Comparison of ENCODE assay signal across 7 mouse cellular contexts in the genomic region with DNA sequence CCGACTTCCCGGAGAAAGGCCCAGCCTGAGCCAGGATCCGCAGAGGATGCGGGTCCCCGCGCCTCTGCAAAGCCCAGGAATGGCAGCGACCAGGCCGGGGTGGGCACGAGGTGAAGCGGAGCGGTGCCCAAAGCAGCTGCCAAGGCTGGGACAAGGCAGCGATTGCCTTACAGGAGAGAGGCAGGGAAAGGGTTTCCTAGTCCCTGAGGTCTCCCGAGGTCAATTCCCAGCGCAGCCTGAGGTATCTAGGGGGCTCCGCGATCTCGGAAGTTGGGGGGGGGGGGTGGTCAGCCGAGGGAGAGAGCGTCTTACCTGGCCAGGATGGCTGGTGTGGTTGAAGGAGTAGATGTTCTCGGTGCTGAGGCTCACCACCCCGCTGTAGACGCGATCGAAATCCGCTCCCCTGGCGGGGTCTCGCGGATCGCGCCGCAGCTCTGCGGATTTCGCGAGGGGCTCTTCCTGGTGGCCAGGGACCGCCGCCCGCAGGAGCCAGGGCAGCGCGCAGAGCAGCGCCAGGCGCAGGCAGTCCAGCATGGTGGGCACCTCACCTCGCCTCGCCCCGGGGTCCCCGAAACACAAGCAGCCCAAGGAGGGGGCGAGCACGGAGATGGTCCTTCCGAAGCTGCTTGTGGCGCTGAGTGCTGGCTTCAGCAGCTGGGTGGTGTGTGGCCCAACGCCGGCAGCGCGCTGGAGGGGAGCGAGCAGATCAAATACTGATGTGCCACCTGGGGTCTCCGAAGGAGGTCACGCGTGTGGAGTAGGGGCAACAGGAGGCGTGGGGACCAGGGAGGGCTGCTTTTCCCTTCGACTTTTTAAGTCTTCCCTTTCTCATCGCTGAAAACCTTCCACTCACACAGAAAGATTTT. TPM values are rescaled to one million over a fixed set of nuclear protein-coding genes. Genes with fewer than 3 reads are reported as not detected.
DNase-seq lines count a peak whose midpoint lies in the region; ATAC-seq and TF ChIP-seq lines count a peak whose summit lies in the region.

No protein-coding gene starts in this region.

- TF ChIP-seq POLR2A in CH12.LX (IDR thresholded peaks at IDR 0.05; ENCODE audit: low read depth, low read length), result no peak
- TF ChIP-seq POLR2A in cortical plate, adult 2 months (IDR thresholded peaks at IDR 0.05; ENCODE audit: extremely low read depth, insufficient read depth, low read length), result no peak

- in situ Hi-C loops in CH12.LX (cut with MboI; ENCODE audit: low pct_ligation_motif_present, low pct_unique_long_range_greater_than_20kb, low sequenced_read_pairs), result no loop called here

- DNase-seq in CH12.LX (ENCODE audit: extremely low read depth) (no peak), G1E (ENCODE audit: low spot score) (no peak)
- peak; percentile 19 to 42 for DNase-seq in layer of hippocampus, adult 18-20 months (ENCODE audit: low spot score in 2 of 2)
- peak; percentile 23 to 26 for DNase-seq in lung, postnatal 4 days
- peak; percentile 37 for DNase-seq in right cerebral cortex, postnatal 14 days

- H3K36me3 ChIP-seq in CH12.LX (replicated peaks in 1 of 2; ENCODE audit: control insufficient read depth in 1 of 2, insufficient read depth in 1 of 2, low read length in 1 of 2), result no peaks in the 10 kb centered on the region
- H3K36me3 ChIP-seq in G1E (replicated peaks), result no peaks in the 10 kb centered on the region
- no peaks in the 10 kb centered on the region for H3K36me3 ChIP-seq in heart, embryonic 14.5 days (ENCODE audit: control insufficient read depth, insufficient read depth, low read length)

- no peak for TF ChIP-seq RAD21 in CH12.LX (IDR thresholded peaks at IDR 0.05; ENCODE audit: low read depth, low read length)

- no peaks in the 10 kb centered on the region for H3K79me2 ChIP-seq in CH12.LX (replicated peaks; ENCODE audit: control insufficient read depth, extremely low read depth, insufficient read depth, poor library complexity, severe bottlenecking)

- ATAC-seq in G1E (ENCODE audit: extremely low read depth, insufficient number of reproducible peaks, low FRiP score, poor library complexity, severe bottlenecking), result no peak
- no peak for ATAC-seq in heart, embryonic 14.5 days (ENCODE audit: insufficient number of reproducible peaks, insufficient read depth, low FRiP score, low read depth)

- WGBS in heart, embryonic 14.5 days, result under 1% methylated on average over 60 of the region's 60 CpGs

- H3K9me3 ChIP-seq in CH12.LX (replicated peaks; ENCODE audit: low read length) (peaks cover 9% of the 10 kb centered on the region), G1E (replicated peaks) (no peaks in the 10 kb centered on the region; the same call in 1 of the 2 replicates)
- no peaks in the 10 kb centered on the region for H3K9me3 ChIP-seq in heart, embryonic 14.5 days (ENCODE audit: control insufficient read depth, low read length)

- no peak overlapping the region for H3K4me3 ChIP-seq in CH12.LX (replicated peaks in 1 of 3; ENCODE audit: low read depth in 2 of 3, low read length in 2 of 3, poor library complexity in 1 of 3)
- peak overlapping the region; percentile 32; the same call in 1 of the 2 replicates for H3K4me3 ChIP-seq in G1E (ENCODE audit: low read depth, low read length)
- H3K4me3 ChIP-seq in cortical plate, adult 2 months (ENCODE audit: insufficient read depth, low read length), result peak overlapping the region; percentile 73
- peak overlapping the region; percentile 55 to 70 for H3K4me3 ChIP-seq in heart, embryonic 14.5 days (ENCODE audit: control insufficient read depth in 1 of 2, insufficient read depth in 1 of 2, low read depth in 1 of 2, low read length in 2 of 2)

- H3K27ac ChIP-seq in CH12.LX (ENCODE audit: insufficient read depth, low read depth), result no peak overlapping the region
- H3K27ac ChIP-seq in cortical plate, adult 2 months (ENCODE audit: insufficient read depth, low read length), result peak overlapping the region; percentile 97
- no peak overlapping the region for H3K27ac ChIP-seq in heart, embryonic 14.5 days (replicated peaks in 1 of 2; ENCODE audit: control insufficient read depth in 1 of 2, insufficient read depth in 1 of 2, low read depth in 2 of 2, low read length in 2 of 2)

- H3K4me1 ChIP-seq in CH12.LX (ENCODE audit: control insufficient read depth in 1 of 2, insufficient read depth in 2 of 2) (peaks cover 3 to 5% of the 10 kb centered on the region in 2 experiments; a peak in 1 of 4 replicates), G1E (ENCODE audit: insufficient read depth, low read depth, low read length) (peaks cover 4% of the 10 kb centered on the region; the same call in 1 of the 2 replicates)
- H3K4me1 ChIP-seq in cortical plate, adult 2 months (ENCODE audit: control insufficient read depth, insufficient read depth, low read length), result no peaks in the 10 kb centered on the region
- peaks cover 0 to 7% of the 10 kb centered on the region in 2 experiments; a peak in 1 of 4 replicates for H3K4me1 ChIP-seq in heart, embryonic 14.5 days (ENCODE audit: control insufficient read depth in 2 of 2, insufficient read depth in 2 of 2, low read length in 2 of 2)

- dilution Hi-C loops in CH12.LX (cut with MboI; ENCODE audit: extremely low pct_ligation_motif_present, extremely low pct_unique_long_range_greater_than_20kb, low sequenced_read_pairs), result no loop called here

- H3K27me3 ChIP-seq in CH12.LX (replicated peaks) (no peaks in the 10 kb centered on the region), G1E (ENCODE audit: insufficient read depth, low read length) (peaks cover 12% of the 10 kb centered on the region; the same call in 1 of the 2 replicates)
- peaks cover 35% of the 10 kb centered on the region for H3K27me3 ChIP-seq in heart, embryonic 14.5 days (ENCODE audit: control insufficient read depth, insufficient read depth, low read length)

- TF ChIP-seq CTCF in CH12.LX (conservative IDR thresholded peaks at IDR 0.05 in 1 of 2, IDR thresholded peaks at IDR 0.05 in 1 of 2; ENCODE audit: low read depth in 2 of 2, low read length in 2 of 2) (no peak), G1E (IDR thresholded peaks at IDR 0.05; ENCODE audit: low read depth, low read length) (no peak)
- TF ChIP-seq CTCF in cortical plate, adult 2 months (IDR thresholded peaks at IDR 0.05; ENCODE audit: extremely low read depth, insufficient read depth, low read length), result no peak

- H3K4me2 ChIP-seq in CH12.LX (ENCODE audit: insufficient read depth, low read depth, poor library complexity, severe bottlenecking), result 0 out of 2 replicates have a peak overlapping the region, but pooled peaks have one; percentile 14
- H3K4me2 ChIP-seq in heart, embryonic 14.5 days (ENCODE audit: low read length), result peak overlapping the region; percentile 100

- H3K9ac ChIP-seq in CH12.LX (ENCODE audit: insufficient read depth, low read depth), result no peak overlapping the region
- peak overlapping the region; percentile 72 for H3K9ac ChIP-seq in heart, embryonic 14.5 days (ENCODE audit: low read length)

- no peak for TF ChIP-seq EP300 in CH12.LX (IDR thresholded peaks at IDR 0.05; ENCODE audit: low read length)

TF ChIP-seq in CH12.LX, 34 proteins besides CTCF, POLR2A, EP300 and RAD21:
- no peak for TF ChIP-seq MAFK (IDR thresholded peaks at IDR 0.05; ENCODE audit: insufficient replicate concordance, low read length)
- no peak for TF ChIP-seq ZKSCAN1 (IDR thresholded peaks at IDR 0.05; ENCODE audit: borderline replicate concordance, low read depth, low read length)

RNA-seq across cellular contexts. Expression of a gene that starts 0.8 kb away (rescaled TPM):
- total RNA-seq in CH12.LX (2012; rRNA removed) (not detected in 2 replicates), CH12.LX (2014; rRNA removed) (not detected in 2 replicates), G1E (2014; fragmentation: Nextera tagmentation) (not detected in 2 replicates), G1E (2017) (1.1 TPM in 1 of 2 replicates, not detected in the other)
- polyA plus RNA-seq in CH12.LX (2012; ENCODE audit: insufficient read length, low read depth) (not detected in 2 replicates), G1E (2012) (not detected in 2 replicates)
- polyA plus RNA-seq in cortical plate, adult 2 months (2012; rRNA removed), result 60.0 and 67.5 TPM in 2 replicates
- polyA plus RNA-seq in heart, embryonic 14.5 days (2014; fragmentation: Nextera tagmentation; extraction: Ambion mirVana), result not detected in 2 replicates
- total RNA-seq in layer of hippocampus, adult 18-20 months (2021), result 10 to 100 TPM; 41.2 to 41.9 TPM

RNA-seq across cellular contexts. Expression of a gene that starts 14.7 kb away (rescaled TPM):
- total RNA-seq in CH12.LX (2012; rRNA removed) (10.5 and 15.7 TPM in 2 replicates), CH12.LX (2014; rRNA removed) (19.6 and 23.8 TPM in 2 replicates), G1E (2014; fragmentation: Nextera tagmentation) (21.0 and 27.7 TPM in 2 replicates), G1E (2017) (20.9 and 24.4 TPM in 2 replicates)
- polyA plus RNA-seq in CH12.LX (2012; ENCODE audit: insufficient read length, low read depth) (12.1 and 14.9 TPM in 2 replicates), G1E (2012) (5.7 and 5.9 TPM in 2 replicates)
- 17.9 and 20.4 TPM in 2 replicates for polyA plus RNA-seq in cortical plate, adult 2 months (2012; rRNA removed)
- 15.1 and 20.2 TPM in 2 replicates for polyA plus RNA-seq in heart, embryonic 14.5 days (2014; fragmentation: Nextera tagmentation; extraction: Ambion mirVana)
- total RNA-seq in layer of hippocampus, adult 18-20 months (2021), result 10 to 100 TPM; 18.7 to 19.5 TPM

Comparison
In these comparisons a context has a peak if more than half of its experiments do, and no peak if none do; other contexts are left out.
1. DNase-seq: peak in layer of hippocampus, adult 18-20 months (2 of 2), lung, postnatal 4 days (2 of 2) and right cerebral cortex, postnatal 14 days (single experiment); none in CH12.LX (single experiment) and G1E (single experiment).
2. H3K4me3 ChIP-seq: peak in G1E (single experiment), cortical plate, adult 2 months (single experiment) and heart, embryonic 14.5 days (2 of 2); none in CH12.LX (0 of 3).
3. RNA of a gene that starts 0.8 kb away (polyA plus RNA-seq): 60.0 to 67.5 TPM in cortical plate, adult 2 months; not detected in CH12.LX, not detected in G1E and not detected in heart, embryonic 14.5 days; every median in the first group is over 10 times any median in the second.